Mouse (Mus musculus) lung, adult 2 months (tissue): ENCODE results near the gene Kcnh8. TPM values are rescaled to one million over a fixed set of nuclear protein-coding genes. Genes with fewer than 3 reads are reported as not detected.
A peak's percentile ranks its signal among the peaks of the same experiment; 100 is the strongest.

Source experiments
- DNase-seq: peaks from one replicate; pipeline ENCODE4 v3.0.0; 2022
- H3K4me1 ChIP-seq: fragments of 200-500 bp; 2 replicates; pipeline ENCODE4 v1.6.1; 2011; ENCODE audit warnings: low read length; ENCODE audit not compliant: control insufficient read depth, insufficient read depth
- H3K4me3 ChIP-seq: fragments of 200-500 bp; replicated peaks from 2 replicates; pipeline ENCODE3; 2011; ENCODE audit warnings: low read depth, mild to moderate bottlenecking, control low read depth, low read length; ENCODE audit errors: extremely low read depth
- CTCF ChIP-seq: fragments of 200-500 bp; IDR thresholded peaks from 2 replicates; pipeline ENCODE4 v1.5.1; 2011; ENCODE audit warnings: mild to moderate bottlenecking, low read length, control low read depth; ENCODE audit not compliant: insufficient read depth
- POLR2A ChIP-seq: fragments of 200-500 bp; IDR thresholded peaks from 2 replicates; pipeline ENCODE4 v1.6.1; 2011; ENCODE audit warnings: low read depth, mild to moderate bottlenecking, control low read depth, low read length, borderline replicate concordance; ENCODE audit errors: extremely low read depth
- WGBS: fragments of 180-500 bp; shearing (Covaris S2); methylation state at CpG from one replicate; pipeline ENCODE4 v1.1.7; 2018; 5-methylcytosine and 5-hydroxymethylcytosine counted together
- polyA plus RNA-seq: library from polyadenylated mRNA; depleted of rRNA; stranded (reverse); fragments of >200 nt; gene quantifications from 2 replicates; pipeline ENCODE4 v1.2.3, GENCODE M21; 2012; rRNA removed

The Kcnh8 gene
- polyA plus RNA-seq = 0.05 TPM in 1 of 2 replicates, not detected in the other

DNA sequence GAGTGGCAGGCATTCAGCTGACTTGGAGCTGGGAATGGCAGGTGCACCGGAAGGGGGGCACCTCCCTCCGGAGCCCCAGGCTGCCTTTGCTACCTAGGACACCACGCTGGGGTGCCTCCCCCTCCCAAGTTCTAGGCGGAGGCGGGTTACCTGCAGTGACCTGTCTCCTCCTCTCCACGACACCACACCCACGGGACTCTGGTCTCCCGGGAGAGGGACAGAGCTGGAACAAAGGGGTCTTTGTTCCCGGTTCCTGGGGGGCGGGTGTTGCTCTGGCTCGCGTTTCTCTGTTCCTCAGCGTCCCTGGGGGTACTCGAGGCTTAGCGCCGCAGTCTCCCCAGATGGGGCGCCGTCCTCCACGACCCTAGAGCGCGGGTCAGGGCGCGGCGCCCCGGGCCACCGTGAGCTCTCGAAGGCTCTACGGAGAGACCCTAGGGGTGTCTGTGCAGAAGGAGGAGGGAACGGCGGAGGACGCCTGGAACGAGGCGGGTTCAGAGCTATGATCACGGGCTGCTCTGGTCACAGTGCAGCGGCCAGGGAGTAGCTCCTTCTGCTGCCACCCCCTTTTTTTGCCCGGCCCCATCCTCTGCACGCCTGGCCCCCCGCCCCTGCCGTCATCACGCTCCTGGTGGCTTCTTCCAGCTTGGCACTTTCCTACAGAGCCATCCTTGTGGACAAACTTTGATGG lies at the start of gene Kcnh8:
TSS of gene Kcnh8 (plus strand) at position 617 of the 688 bp plus-strand sequence.
- H3K4me1 ChIP-seq = no peaks in the 10 kb centered on the region
- H3K4me3 ChIP-seq = no peak within 1 kb of the TSS
- WGBS = 1% methylated on average over 40 of the region's 40 CpGs
- no peak for DNase-seq
- TF ChIP-seq POLR2A (no peak), CTCF (no peak)

DNA sequence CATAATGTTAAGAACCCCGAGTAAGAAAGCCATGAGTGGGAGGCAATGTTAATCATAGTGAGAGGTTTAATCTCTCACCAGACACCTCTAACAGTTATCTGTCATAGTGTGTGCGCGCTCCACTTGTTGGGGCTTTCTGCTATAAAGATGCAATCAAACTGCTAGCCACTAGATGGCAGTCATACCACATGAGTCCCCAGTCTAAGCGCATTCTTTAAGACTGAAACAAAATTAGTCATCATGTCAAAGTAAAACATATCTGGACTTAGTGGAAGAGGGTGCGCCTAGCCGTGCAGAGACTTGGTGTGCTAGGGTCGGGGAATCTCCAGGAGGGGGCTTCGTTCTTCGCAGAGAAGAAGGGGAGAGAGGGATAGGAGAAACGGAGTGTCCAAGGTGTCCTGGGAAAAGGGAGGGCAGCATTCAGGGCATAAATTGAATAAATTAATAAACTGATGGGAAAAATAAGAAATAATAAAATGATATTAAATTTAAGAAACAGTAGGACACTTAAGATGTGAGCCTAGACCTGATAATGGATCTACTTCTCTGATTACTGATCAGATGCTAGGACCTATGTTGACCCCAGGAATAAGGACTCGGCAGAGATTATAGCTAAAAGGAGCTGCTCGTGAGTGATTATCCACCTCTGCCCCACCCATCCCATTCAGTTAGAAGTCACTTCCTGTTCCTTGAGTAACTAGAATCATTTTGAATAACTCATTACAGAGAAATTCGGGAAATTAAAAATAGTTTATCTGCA lies 42.4 kb upstream of the Kcnh8 start:
- Histone ChIP-seq H3K4me3 (no peak overlapping the region), H3K4me1 (no peaks in the 10 kb centered on the region)
- 24% methylated on average over 13 of the region's 13 CpGs for WGBS
- DNase-seq = peak; percentile 6
- peak; percentile 59 for TF ChIP-seq CTCF
- no peak for TF ChIP-seq POLR2A

DNA sequence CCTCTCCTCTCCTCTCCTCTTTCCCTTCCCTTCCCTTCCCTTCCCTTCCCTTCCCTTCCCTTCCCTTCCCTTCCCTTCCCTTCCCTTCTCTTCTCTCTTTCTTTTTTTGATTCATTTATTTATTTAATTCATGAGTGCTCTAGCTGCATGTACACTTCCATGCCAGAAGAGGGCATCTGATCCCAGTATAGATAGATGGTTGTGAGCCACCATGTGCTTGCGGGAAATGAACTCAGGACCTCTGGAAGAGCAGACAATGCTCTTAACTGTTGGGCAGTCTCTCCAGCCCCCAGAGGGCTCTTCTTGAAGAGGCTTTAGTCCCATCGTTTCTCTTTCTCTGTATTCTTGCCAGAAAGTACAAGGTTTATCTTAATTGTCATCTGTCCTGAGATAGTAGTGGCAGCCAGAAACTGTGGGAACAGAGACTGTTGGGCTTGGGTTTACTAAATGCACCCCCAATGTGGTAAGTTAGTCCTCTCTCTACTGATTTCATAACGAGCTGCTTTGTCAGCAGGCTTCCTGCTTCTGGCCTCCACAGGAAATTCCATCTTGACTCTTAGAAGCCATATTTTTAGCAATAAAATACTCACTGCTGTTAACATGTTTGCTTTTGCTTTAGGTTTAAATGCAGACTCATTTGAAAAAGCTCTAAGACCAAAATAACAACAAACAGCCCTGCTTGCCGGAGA lies 36.9 kb upstream of the Kcnh8 start:
- TF ChIP-seq CTCF = no peak
- no peak for TF ChIP-seq POLR2A
- DNase-seq = no peak
- WGBS = 34% methylated on average over 4 of the region's 4 CpGs
- no peak overlapping the region for H3K4me3 ChIP-seq
- no peaks in the 10 kb centered on the region for H3K4me1 ChIP-seq

DNA sequence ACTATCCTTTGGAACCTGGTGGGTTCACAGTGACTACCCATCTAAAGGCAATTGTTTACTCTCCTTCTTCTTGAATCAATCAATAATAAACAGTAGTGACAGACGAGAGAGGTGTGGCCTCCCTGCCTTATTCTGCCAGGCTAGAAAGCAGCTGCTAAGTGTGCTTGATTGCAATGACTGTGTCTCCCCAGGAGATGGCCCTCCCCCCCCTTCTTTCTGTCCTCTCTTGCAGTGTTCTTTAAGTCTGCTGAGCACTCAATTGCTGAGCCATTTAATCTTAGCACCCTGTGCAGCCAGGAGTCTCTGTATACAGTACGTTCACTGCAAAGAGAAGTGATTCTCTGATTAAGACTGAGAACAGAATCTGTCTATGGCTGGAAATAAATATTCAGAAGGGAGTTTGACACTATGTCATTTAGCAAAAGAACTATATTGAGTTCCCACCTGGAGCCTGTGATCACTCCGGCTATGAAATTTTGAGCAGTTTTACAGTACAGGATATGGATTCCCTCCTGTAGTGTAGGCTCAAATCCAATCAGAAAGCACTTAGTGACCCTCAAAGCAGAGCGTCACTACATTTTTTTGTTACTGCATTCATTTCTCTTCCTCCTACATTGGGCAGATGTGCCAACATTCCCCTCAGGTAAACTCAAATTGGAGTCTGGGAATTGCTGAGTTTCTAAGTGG lies 32.8 kb upstream of the Kcnh8 start:
- H3K4me3 ChIP-seq = no peak overlapping the region
- 57% methylated on average over 4 of the region's 4 CpGs for WGBS
- no peaks in the 10 kb centered on the region for H3K4me1 ChIP-seq
- TF ChIP-seq CTCF (no peak), POLR2A (no peak)
- DNase-seq = no peak

DNA sequence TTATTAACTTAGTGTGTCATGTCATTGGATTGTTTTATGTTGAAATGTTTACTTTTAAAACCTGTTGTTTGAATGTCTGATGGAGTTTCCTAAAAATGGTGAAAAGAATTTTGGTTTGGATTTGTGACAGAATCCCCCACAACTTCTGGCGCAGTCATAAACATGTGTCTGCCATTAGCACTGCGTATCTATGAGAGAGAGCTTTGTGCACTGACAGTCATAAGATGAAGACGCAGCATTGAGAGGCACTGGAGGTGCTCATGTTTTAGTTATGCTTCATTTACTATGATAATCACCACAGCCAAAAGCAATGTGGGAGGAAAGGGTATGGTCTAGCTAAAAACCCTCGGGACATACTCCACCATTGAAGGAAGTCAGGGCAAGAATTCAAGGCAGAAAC lies 30.3 kb upstream of the Kcnh8 start:
- no peak for DNase-seq
- Histone ChIP-seq H3K4me1 (no peaks in the 10 kb centered on the region), H3K4me3 (no peak overlapping the region)
- TF ChIP-seq CTCF (no peak), POLR2A (no peak)
- 76% methylated on average over 4 of the region's 4 CpGs for WGBS

DNA sequence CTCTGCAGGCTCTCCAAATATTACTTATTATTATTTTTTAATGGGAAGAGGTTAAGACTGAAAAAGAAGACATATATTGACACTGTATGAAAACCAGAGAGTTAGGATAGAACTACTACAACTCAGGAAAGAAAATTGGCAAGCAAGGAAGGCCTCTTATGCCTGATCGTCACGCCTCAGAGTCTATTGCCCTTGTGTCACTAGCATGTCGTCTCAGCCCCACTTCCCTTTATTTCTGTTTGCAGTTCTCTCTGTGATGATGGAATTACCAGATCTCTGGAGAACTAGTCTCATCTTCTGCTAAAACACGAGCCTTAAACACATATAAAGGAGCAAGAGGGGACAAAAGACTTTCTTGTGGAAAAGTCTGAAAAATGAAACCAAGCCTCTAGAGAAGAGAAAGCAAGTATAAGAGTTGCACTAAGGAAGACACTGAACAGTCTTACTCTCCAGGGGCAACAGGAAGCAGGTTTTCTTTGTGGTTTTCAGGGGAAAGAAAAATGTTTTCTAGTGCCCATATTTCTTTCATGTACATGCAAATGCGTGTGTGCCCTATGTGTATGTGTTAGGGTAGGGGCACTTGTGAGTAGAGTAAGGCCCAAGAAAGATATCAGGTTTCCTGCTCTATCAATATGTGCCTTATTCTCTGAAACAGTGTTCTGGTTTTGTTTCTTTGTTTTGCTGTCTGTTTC lies 10.9 kb upstream of the Kcnh8 start:
- no peak for DNase-seq
- 53% methylated on average over 5 of the region's 5 CpGs for WGBS
- TF ChIP-seq POLR2A = no peak
- TF ChIP-seq CTCF = no peak
- Histone ChIP-seq H3K4me3 (no peak overlapping the region), H3K4me1 (no peaks in the 10 kb centered on the region)

DNA sequence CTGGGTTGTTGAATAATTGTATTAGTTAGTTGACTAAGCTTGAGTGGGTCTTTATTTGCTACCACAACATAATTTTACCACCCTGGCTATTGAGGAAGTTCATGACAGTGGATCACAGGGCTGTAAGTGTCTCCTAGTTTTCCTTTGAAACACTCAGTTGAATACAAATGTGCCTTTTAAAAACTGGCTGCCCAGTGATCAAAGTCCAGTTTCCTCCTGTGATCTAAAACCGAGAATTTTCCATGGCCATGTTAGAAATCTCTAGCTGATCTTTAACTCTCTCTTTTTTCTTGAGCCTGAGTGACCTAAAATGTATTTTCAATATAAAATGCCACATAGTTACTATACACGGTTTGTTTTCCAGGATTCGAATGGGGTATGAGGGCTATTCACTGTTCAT lies 3.4 kb upstream of the Kcnh8 start:
- DNase-seq = no peak
- Histone ChIP-seq H3K4me3 (no peak overlapping the region), H3K4me1 (no peaks in the 10 kb centered on the region)
- WGBS = 69% methylated on average over 3 of the region's 3 CpGs
- TF ChIP-seq POLR2A (no peak), CTCF (no peak)

DNA sequence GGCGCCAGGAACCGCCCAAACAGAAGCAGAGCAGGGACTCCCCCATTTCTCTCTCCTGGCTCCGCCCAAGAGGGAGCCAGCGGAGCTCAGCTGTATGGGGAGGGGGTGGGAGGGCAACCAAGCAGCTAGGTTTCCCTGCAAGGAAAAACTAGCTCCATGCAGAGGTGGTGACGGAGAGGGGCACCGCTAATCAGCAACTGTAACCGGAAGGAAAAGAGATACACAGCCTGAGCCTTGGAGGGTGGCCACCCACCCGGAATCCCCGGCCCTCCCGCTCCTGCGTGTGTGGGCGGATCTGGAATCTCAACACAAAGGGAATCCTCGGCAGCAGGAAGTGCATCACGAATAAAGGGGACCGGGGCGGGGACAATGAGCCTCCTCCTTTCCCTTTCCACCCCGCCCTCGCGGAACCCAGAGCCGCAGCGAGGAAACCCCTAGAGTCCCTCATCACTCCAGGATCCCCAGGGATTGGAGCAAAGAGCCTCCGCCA lies 1.6 kb upstream of the Kcnh8 start:
- Histone ChIP-seq H3K4me3 (peak overlapping the region; percentile 1), H3K4me1 (no peaks in the 10 kb centered on the region)
- under 1% methylated on average over 22 of the region's 22 CpGs for WGBS
- TF ChIP-seq CTCF = no peak
- no peak for TF ChIP-seq POLR2A
- peak; percentile 5 for DNase-seq

DNA sequence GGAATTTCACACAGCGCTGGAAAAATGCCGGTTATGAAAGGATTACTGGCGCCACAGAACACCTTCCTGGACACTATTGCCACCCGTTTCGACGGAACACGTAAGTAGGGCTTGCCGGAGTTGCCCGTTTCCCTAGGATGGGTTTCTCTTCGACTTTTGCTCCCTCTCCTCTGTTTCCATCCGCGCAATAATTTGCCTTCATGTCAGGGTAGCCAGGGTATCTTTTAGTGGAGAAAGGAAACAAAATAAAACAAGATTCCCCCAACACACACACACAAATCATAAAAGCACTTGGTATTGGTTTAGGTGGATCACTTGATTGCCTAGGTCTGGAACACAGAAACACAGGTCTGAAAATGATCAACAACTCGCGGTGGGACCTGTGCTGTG lies 267 bp downstream of the Kcnh8 start:
- WGBS = 3% methylated on average over 14 of the region's 14 CpGs
- TF ChIP-seq POLR2A (no peak), CTCF (no peak)
- no peak overlapping the region for H3K4me3 ChIP-seq
- no peak for DNase-seq
- H3K4me1 ChIP-seq = no peaks in the 10 kb centered on the region
